Mouse (Mus musculus) E14TG2a.4 (cell line): Measurements from ENCODE around the gene Tgfbr3.

ENCODE experiments used
- CTCF ChIP-seq: conservative IDR thresholded peaks from 2 replicates; pipeline ENCODE4 v1.5.1; 2014; ENCODE audit warnings: low read length
- NANOG ChIP-seq: IDR thresholded peaks from 2 replicates; pipeline ENCODE4 v1.6.1; 2014; ENCODE audit warnings: borderline replicate concordance, low read length, mixed read lengths
- POU5F1 ChIP-seq: IDR thresholded peaks from 2 replicates; pipeline ENCODE4 v1.6.1; 2014; ENCODE audit warnings: low read length, borderline replicate concordance

GRCm38 (mm10) chr5:107217139-107217538, 72.3 kb downstream of the Tgfbr3 start:
- TF ChIP-seq CTCF (no peak), NANOG (no peak), POU5F1 (no peak)
